Mouse (Mus musculus): ENCODE data around the gene Spaca9.

Spaca9 gene

DNA sequence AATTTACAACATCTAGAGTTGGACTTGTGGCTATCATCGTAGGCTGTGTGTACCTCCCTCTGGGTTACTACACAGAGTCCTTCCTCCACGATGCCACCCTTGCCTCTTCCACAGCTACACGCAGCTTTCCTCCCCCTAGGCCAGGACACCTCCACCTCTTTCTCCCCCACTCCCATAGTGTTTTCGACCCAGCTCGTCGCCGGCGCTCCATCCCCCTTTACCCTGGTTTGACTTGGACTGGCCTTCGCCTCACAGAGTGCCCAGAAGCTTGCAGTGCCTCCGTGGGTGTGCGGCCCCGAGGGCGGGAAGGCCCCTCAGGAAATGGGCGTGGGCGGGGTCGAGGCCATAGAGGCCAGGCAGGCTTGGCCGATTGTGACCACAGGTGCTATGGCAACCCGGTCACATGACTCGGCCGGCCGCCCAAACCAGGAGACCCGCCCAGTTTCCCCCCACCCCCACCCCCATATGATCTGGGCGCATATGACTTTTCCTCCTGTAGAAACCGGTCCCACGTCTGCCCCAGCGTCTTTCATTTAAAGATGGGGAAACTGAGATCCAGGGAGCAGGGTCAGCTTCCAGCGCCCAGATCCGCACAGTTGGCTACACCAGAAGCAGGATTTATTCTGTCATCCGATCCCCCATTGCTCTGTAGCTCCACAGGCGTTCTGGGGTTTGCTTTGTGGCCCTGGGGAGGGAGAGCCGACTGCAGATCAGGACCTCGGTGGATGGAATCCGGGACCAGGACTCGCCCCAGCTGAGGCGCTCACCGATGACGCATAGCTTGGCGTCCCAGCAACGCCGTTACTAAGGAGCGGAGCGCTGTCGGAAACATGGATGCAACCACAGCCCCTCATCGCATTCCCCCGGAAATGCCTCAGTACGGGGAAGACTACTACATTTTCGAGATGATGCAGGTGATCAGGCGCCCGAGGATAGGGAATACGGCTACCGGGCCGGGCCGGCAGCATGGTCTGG lies at the start of gene Spaca9, which contains the start of gene Ak8:
Gene Spaca9 (minus strand): TSS at position 367 of the 975 bp plus-strand sequence.
Gene Ak8 (plus strand): TSS at position 804 of the 975 bp plus-strand sequence.
- no peak for DNase-seq (ENCODE audit: extremely low read depth, low read depth)

GRCm38 (mm10) chr2:28747705-28748104 lies 48.2 kb upstream of the Spaca9 start:
- no peak for DNase-seq (ENCODE audit: extremely low read depth, low read depth)

DNA sequence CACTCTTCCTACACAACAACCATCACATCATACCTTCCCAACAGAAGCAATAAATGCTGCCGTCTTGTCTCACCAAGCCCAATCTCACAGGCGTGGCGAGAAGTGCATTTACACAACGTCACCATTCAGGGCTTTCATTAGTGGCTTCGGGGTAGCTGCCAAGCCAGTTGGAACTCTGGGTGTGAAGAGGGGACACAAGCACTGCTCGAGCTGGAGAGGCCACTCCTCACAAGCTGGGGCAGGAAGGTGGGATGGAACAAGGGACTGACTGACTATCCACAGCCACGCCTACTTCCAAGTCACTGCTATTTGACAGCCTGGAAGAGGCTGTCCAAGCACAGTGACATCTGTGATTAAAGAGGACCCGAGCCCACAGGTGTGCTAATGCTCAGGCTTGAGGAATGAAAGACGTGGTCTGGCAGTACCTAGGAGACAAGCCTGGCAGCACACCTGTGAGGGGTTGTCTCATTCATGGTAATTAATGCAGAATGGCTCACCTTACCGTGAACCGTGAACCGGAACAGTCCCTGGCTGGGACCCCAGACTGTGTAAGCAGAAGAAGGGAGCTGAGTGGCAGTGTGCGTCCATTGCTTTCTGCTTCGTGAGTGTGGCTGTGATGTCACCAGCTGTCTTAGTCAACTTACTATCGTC lies 47.3 kb upstream of the Spaca9 start:
- no peak for DNase-seq (ENCODE audit: extremely low read depth, low read depth)

DNA sequence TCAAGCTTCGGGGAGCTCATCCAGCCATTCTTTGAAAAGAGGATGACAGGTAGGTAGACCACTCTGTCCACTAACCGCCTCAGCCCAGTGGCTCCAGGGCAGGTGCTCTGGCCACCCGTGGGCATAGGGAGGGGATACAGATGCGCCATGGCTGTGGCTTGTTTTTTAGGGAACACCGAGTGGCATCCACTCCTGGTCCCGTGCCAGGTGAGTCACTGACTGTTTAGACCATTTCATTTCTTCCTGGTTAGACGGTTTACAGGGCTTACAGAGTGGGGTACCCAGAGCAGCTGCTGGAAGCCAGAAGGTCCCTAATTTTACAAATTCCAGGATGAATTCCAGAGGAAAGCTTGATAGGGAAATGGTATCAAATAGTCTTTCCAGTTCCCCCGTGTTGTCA lies 43.2 kb upstream of the Spaca9 start:
- DNase-seq (ENCODE audit: extremely low read depth, low read depth): no peak

GRCm38 (mm10) chr2:28740159-28740558 lies 40.6 kb upstream of the Spaca9 start:
- DNase-seq (ENCODE audit: extremely low read depth, low read depth): no peak

- no peak for DNase-seq (ENCODE audit: extremely low read depth, low read depth)
These were observed 37.6 kb upstream of the Spaca9 start for GRCm38 (mm10) chr2:28737112-28737511.

DNA sequence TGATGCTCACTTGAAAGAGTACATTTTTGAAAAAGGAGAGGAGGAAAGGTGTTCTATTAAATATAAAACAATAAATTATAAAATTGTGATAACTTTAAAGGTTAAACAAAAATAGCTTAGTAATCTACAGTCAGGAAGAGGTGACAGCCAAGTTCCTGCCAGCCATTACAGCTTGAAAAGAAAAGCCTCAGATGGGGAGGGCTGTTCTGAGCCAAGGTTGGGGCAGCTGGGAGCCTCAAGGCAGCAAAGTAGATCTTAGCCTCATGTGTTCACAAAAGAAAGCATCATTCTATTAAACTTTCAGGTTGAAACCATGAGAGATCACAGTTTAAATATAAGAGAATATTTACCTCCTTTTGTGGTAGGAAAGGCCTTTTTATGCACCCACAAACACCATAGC lies 31.1 kb upstream of the Spaca9 start:
- no peak for DNase-seq (ENCODE audit: extremely low read depth, low read depth)

DNA sequence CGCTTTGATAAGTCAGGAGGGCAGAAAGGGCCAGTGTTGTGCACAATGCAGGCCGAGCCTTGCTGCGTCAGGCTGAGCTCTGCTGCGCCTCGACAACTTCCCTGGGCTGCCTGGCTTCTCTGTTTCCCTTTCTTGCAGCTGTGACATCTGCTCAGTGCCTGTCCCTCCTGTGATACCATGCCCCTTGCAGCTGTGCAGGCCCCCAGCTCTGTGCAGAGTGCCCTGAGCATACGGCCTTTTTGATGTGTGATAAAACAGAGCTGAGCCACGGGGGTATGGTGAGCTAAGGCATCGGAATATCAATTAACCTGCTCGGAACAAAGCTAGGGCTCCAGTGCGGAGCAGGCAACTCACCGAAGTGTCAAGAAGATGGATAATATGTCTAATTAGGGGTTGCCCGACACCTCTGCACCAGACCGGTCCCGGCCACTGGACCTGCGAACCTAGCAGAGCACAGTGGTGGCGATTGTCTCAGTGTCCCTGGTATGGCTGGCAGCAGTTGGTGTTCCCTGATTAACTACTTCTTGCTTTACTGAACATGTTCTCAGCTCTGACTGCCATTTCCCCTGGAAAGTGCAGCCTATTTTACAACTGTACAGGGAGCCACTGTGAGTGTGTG lies 28.4 kb upstream of the Spaca9 start:
- no peak for DNase-seq (ENCODE audit: extremely low read depth, low read depth)

GRCm38 (mm10) chr2:28723912-28724311 lies 24.4 kb upstream of the Spaca9 start:
- DNase-seq (ENCODE audit: extremely low read depth, low read depth): no peak

- no peak for DNase-seq (ENCODE audit: extremely low read depth, low read depth)
These were observed 22.9 kb upstream of the Spaca9 start for GRCm38 (mm10) chr2:28722419-28722818.

GRCm38 (mm10) chr2:28713036-28713435 lies 13.5 kb upstream of the Spaca9 start:
- no peak for DNase-seq (ENCODE audit: extremely low read depth, low read depth)

GRCm38 (mm10) chr2:28706787-28707186 lies 7.3 kb upstream of the Spaca9 start:
- peak; percentile 77 for DNase-seq (ENCODE audit: extremely low read depth, low read depth)

DNA sequence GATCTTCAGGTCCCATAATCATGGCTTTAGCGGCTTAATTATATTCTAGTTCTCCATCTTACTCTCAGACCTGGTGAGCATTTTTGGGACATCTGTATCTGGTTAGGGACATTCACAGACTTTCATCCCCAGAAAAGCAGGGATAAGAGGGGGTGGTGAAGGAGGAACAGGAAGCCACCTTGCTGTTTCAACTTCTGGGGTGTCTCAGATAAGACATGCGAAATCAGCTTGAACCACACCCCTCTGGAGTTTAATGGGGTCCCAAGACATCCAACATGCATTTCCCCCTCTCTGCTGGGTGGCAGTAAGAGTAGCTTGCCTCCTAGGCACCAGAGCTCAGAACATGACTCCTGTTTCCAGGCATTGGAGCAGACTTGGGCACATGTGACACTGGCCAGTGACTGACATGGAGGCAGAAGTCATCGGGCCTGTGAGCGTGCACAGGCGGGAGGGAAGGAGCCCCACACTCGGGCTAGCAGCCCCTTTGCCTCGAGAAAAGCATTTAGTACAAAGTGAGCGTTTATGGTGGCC lies 6.6 kb upstream of the Spaca9 start:
- peak; percentile 77 for DNase-seq (ENCODE audit: extremely low read depth, low read depth)

DNA sequence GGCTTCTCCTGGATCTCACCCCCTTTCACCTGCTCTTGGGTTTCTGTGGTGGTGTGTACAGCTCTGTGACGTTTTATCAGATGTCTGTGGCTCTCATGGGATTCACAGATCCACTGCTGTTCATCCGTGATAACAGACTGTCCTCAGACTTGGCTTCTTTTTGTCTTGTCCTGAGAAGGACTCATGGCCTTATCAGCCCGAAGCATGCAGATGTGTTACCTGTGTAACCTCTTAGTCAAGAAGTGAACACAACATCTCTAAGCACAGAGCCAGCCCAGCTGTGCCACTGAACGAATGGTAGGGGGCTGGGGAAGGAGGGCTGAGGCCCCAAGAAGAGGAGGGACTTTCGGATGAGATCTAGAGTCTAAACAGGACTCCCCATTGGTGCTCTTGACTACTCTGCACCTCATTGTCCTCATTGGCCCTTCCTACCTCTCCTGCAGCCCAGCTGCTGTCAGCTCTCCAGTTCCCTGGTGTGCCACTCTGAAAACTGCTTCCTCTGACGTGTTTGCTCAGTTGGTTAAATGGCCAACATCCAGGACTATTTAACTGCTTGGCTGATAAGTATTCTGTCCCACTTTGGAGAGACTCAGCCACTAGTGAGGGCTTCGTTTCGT lies 2.2 kb upstream of the Spaca9 start:
- peak; percentile 98 for DNase-seq (ENCODE audit: extremely low read depth, low read depth)

- DNase-seq (ENCODE audit: extremely low read depth, low read depth): peak; percentile 80
These were observed 961 bp downstream of the Spaca9 start for GRCm38 (mm10) chr2:28698566-28698965.

GRCm38 (mm10) chr2:28692692-28693091 lies 6.8 kb downstream of the Spaca9 start:
- no peak for DNase-seq (ENCODE audit: extremely low read depth, low read depth)

DNA sequence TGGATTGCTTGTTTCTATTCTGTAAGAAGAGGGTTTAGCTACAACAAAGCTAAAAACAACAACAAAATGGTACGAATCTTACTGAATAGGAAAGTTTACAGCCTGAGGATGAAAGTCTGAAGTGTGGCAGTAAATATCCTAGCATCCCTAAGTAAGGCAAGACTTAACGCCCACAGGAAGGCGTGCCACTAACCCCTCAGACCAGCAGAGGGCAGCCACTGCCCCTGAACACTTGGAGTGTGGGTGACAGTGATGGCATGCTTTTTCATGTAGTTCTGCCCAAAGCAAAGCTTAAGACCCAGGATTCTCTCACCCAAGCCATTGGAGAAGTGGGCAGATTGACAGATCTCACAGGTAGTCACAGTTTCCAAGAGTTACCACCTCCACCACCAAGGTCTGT lies 11.1 kb downstream of the Spaca9 start:
- no peak for DNase-seq (ENCODE audit: extremely low read depth, low read depth)

DNA sequence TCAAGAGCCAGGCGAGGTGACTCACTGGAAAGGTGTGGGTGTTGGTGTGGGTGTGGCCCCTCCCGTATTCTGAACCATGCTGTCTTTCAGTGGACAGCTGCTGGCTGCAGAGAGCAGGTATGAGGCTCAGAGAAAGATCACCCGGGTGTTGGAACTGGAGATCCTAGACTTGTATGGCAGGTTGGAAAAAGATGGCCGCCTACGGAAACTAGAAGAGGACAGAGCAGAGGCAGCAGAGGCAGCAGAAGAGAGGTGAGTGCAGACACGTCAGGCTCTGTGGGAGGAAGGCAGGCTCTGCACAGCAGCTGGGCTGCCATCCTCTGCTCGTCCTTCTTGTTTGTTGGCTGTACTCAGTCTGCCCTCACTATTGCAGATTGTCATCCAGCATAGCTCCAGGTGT lies 13.6 kb downstream of the Spaca9 start:
- no peak for DNase-seq (ENCODE audit: extremely low read depth, low read depth)

- DNase-seq (ENCODE audit: extremely low read depth, low read depth): no peak
These were observed 17.8 kb downstream of the Spaca9 start for GRCm38 (mm10) chr2:28681718-28682117.

DNA sequence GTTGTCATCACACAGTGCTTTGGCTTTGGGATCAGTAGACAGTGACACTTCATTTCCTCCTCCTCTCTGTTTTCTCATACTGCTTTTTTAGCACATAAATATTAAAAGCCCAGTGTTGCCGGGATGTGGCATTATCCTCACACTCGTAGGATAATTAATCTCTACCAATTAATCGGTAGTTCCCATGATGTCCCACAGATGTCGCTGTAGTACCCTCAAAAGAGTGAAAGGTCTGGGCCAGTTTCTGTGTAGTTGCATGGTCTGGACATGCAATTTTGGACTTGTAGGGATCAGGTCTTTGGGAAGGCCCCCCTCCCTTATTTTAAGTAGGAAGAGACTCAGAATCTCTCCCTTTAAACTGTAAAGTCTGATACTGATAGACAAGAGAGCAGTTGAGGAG lies 18.8 kb downstream of the Spaca9 start:
- DNase-seq (ENCODE audit: extremely low read depth, low read depth): no peak

DNA sequence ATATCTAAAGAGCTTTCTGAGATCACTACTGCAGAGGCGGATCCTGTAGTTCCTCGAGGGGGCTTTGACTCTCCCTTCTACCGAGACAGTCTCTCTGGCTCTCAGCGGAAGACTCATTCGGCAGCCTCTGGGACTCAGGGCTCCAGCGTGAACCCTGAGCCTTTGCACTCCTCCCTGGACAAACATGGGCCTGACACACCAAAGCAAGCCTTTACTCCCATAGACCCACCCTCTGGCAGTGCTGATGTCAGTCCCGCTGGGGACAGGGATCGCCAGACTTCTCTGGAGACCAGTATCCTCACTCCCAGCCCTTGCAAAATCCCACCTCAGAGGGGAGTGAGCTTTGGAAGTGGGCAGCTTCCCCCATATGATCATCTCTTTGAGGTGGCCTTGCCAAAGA lies 23.5 kb downstream of the Spaca9 start:
- no peak for DNase-seq (ENCODE audit: extremely low read depth, low read depth)
